Mouse (Mus musculus) heart, postnatal 0 days (tissue): ENCODE data around the gene Capn9.
A peak's percentile ranks its signal among the peaks of the same experiment; 100 is the strongest.

Source experiments
- CTCF ChIP-seq: IDR thresholded peaks from 2 replicates; pipeline ENCODE4 v1.5.1; 2016; ENCODE audit warnings: antibody characterized with exemption, control low read depth, low read depth
- EP300 ChIP-seq: IDR thresholded peaks from 2 replicates; pipeline ENCODE4 v1.6.1; 2016; ENCODE audit warnings: antibody characterized with exemption, low read depth

DNA sequence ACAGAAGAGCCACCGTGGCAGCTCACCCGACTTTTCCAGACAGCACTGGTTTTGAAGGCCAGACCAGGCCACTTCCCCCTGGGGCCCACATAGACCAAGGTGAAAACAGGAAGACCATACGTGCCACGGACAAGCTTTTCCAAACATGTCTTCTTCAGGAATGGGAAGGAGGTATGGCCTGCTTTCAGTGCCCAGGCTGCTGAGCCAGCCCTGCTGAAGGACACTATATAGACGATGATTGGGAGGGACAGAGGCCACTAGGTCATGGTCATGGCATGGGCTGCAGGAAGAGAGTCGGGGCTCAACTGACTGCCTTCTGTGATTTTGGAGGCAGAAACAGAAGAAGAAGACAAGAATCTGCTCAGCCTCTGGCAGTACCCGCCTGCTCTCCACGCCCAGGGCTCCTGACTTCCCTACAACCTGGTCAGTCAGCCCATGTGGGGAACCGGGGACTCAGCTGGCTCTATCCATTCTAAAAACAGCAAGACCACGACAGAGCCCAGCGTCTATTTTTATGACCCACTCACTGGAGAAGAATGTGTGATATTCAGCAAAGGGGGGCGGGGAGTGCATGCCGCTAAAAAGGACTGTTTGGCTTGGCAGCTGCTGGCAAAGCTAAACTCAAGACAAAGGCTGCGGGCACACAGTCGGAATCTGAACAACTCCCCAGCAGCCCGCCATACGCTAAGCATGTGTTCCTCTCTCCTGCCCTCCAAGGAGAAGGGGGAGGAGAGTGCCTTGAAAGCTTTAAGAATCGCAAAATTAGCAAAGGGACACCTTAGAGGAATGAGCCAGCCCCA is 67.8 kb downstream of the Capn9 start:
- no peak for TF ChIP-seq CTCF
- TF ChIP-seq EP300, result peak; percentile 98
